Mouse (Mus musculus) embryonic facial prominence, embryonic 14.5 days (tissue): ENCODE results near the gene Tbc1d25. TPM values are rescaled to one million over a fixed set of nuclear protein-coding genes. Genes with fewer than 3 reads are reported as not detected.

Experiments used
- ATAC-seq: fragments of 200-750 bp; cut with Nextera tagmentation; 2 replicates; pipeline ENCODE4 v1.8.0; 2017; ENCODE audit warnings: low read depth, moderate number of reproducible peaks, moderate TSS enrichment
- DNase-seq: peaks from one replicate; pipeline ENCODE4 v3.0.0-alpha.2; 2015; ENCODE audit warnings: low spot score
- H3K27ac ChIP-seq: fragments of 300-500 bp; sonication (generic); replicated peaks from 2 replicates; pipeline ENCODE4 v1.5.1; 2014; ENCODE audit warnings: low read depth, mild to moderate bottlenecking, low read length, moderate library complexity
- H3K27me3 ChIP-seq: fragments of 300-500 bp; sonication (generic); replicated peaks from 2 replicates; pipeline ENCODE4 v1.6.1; 2014; ENCODE audit warnings: low read length; ENCODE audit not compliant: control insufficient read depth, insufficient read depth
- H3K36me3 ChIP-seq: fragments of 300-500 bp; sonication (generic); 2 replicates; pipeline ENCODE4 v1.6.1; 2014; ENCODE audit warnings: low read length, mixed read lengths; ENCODE audit not compliant: control insufficient read depth, insufficient read depth
- H3K4me1 ChIP-seq: fragments of 300-500 bp; sonication (generic); 2 replicates; pipeline ENCODE4 v1.6.1; 2014; ENCODE audit warnings: antibody characterized with exemption, low read length; ENCODE audit not compliant: control insufficient read depth, insufficient read depth
- H3K4me2 ChIP-seq: fragments of 300-500 bp; sonication (generic); 2 replicates; pipeline ENCODE4 v1.6.1; 2014; ENCODE audit warnings: low read depth, mild to moderate bottlenecking, low read length, moderate library complexity, mixed read lengths
- H3K4me3 ChIP-seq: fragments of 300-500 bp; sonication (generic); 2 replicates; pipeline ENCODE4 v1.5.1; 2014; ENCODE audit warnings: low read depth, mild to moderate bottlenecking, low read length
- H3K9ac ChIP-seq: fragments of 300-500 bp; sonication (generic); 2 replicates; pipeline ENCODE4 v1.6.1; 2014; ENCODE audit warnings: low read depth, mild to moderate bottlenecking, low read length, moderate library complexity, mixed read lengths
- H3K9me3 ChIP-seq: fragments of 300-500 bp; sonication (generic); 2 replicates; pipeline ENCODE4 v1.6.1; 2016; ENCODE audit warnings: low read length; ENCODE audit not compliant: control insufficient read depth
- WGBS: fragments of 180-500 bp; shearing (Covaris S2); extraction: QIAGEN DNeasy Blood & Tissue Kit; methylation state at CpG from one replicate; pipeline ENCODE4 v1.1.7; 2014; 5-methylcytosine and 5-hydroxymethylcytosine counted together
- polyA plus RNA-seq: library from polyadenylated mRNA; unstranded; fragments of >200 nt; fragmentation: Nextera tagmentation; extraction: Ambion mirVana; gene quantifications from 2 replicates; pipeline ENCODE4 v1.2.1, GENCODE M21; 2014

Gene Tbc1d25
- polyA plus RNA-seq, 1 experiment from 2014 or later: 13.3 TPM

GRCm38 (mm10) chrX:8163076-8163475, 12.9 kb downstream of the Tbc1d25 start:
- ATAC-seq: no peak
- Histone ChIP-seq H3K27ac (no peak overlapping the region), H3K36me3 (no peaks in the 10 kb centered on the region), H3K4me3 (no peak overlapping the region), H3K9me3 (no peaks in the 10 kb centered on the region), H3K9ac (no peak overlapping the region), H3K4me1 (no peaks in the 10 kb centered on the region), H3K27me3 (no peaks in the 10 kb centered on the region), H3K4me2 (no peak overlapping the region)
- DNase-seq: no peak
- WGBS: 84% methylated on average over 5 of the region's 5 CpGs

DNA sequence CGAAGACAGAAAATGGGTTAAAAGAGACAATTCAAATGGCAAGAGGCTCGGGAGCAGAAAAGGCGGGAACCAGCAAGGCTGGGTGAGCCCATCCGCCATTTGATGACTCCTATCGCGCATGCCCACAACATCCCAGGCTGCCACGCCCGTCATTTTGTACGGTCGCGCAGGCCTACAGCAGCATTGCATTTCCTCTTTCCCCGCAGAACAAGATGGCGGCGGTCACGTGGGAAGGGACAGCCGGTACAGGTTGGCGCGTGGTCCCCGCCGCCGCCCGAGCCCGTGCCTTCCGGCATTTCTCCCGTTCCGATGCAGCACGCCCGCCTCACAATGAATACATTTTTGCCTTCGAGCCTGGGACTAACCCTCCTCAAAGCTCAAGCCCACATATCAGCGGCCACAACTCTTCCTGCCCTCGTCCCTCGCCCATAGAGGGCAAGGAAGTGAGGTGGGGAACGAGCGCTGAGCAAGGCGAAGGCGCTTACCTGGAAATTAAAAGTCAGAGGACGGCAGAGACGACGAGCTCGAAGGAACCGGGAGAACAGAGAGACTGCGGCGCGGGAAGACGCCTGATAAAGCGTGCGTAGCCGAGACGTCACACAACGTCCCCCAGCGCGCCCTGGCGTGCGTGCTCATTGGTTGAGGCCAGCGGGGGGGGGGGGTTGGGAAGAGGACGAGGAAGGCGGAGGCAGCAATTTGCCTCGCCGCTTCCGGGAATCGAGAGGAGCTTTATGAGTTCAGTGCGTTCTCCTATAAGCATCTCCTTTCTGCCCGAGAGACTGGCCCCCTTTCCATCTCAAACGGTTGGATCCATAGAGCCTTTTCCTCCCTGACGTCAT, 30.6 kb downstream of the Tbc1d25 start, which contains the start of gene Rbm3:
TSS of gene Rbm3 (minus strand) at position 728 of the 839 bp plus-strand sequence.
- peak; percentile 95 for ATAC-seq
- 32% methylated on average over 49 of the region's 65 CpGs for WGBS
- Histone ChIP-seq H3K36me3 (peaks cover 34% of the 10 kb centered on the region), H3K9me3 (no peaks in the 10 kb centered on the region), H3K27ac (peak within 1 kb of the TSS; percentile 99), H3K4me2 (peak within 1 kb of the TSS; percentile 65), H3K9ac (peak within 1 kb of the TSS; percentile 85), H3K4me1 (peaks cover 5% of the 10 kb centered on the region; the same call in 1 of the 2 replicates), H3K27me3 (no peaks in the 10 kb centered on the region), H3K4me3 (peak within 1 kb of the TSS; percentile 63)
- peak; percentile 95 for DNase-seq

- Histone ChIP-seq H3K36me3 (peaks cover 42% of the 10 kb centered on the region), H3K27ac (no peak overlapping the region), H3K4me3 (peak overlapping the region; percentile 63), H3K9me3 (no peaks in the 10 kb centered on the region), H3K4me2 (peak overlapping the region; percentile 65), H3K4me1 (peaks cover 5% of the 10 kb centered on the region; the same call in 1 of the 2 replicates), H3K27me3 (no peaks in the 10 kb centered on the region), H3K9ac (peak overlapping the region; percentile 85)
- ATAC-seq (no peak), DNase-seq (no peak)
- 57% methylated on average over 6 of the region's 7 CpGs for WGBS
These were observed 32.2 kb downstream of the Tbc1d25 start for GRCm38 (mm10) chrX:8143750-8144149.

DNA sequence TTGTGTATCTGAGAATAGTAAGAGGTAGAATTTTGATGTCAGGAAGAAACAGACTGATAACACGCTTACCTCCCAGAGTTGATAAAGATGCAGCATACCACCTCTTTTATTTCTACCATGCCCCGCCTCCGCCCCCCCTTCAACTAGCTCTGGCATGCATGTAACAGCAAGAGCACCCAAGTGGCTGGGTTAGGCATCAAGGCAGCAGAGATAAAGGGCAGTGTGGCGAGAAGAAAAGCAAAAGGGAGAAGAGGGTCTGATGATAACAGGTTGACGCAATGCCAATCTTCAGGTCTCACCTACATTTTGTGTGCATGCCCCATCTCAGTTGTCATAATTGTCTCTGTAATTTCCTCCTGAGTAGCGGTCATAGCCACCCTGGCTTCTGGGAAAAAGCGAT, 33.0 kb downstream of the Tbc1d25 start:
- DNase-seq (no peak), ATAC-seq (no peak)
- Histone ChIP-seq H3K4me1 (peaks cover 5% of the 10 kb centered on the region; the same call in 1 of the 2 replicates), H3K27ac (no peak overlapping the region), H3K36me3 (peaks cover 42% of the 10 kb centered on the region), H3K9me3 (no peaks in the 10 kb centered on the region), H3K9ac (no peak overlapping the region), H3K27me3 (no peaks in the 10 kb centered on the region), H3K4me2 (no peak overlapping the region), H3K4me3 (no peak overlapping the region)
- WGBS: 89% methylated on average over 7 of the region's 7 CpGs

DNA sequence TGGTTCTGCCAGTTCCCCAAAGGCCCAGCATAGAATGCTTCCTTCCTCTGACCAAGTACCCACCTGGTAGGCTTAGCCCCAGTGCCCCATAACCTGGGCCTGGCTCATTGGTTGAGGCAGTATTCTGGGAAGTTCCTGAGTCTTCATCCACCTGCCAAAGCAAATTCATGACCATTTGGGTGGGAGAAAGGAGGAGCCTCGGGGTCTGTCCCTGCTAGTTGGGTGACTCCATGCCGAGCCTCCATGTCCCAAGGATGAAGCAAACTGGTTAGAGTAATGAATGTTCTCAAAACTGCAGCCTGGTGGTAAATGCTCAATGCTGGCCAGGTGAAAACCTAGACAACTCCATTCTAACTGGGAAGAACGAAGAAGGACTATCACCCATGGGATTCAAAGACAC, 34.9 kb downstream of the Tbc1d25 start:
- WGBS: 78% methylated on average over 3 of the region's 3 CpGs
- no peak for DNase-seq
- no peaks in the 10 kb centered on the region for H3K9me3 ChIP-seq
- H3K9ac ChIP-seq: no peak overlapping the region
- H3K27ac ChIP-seq: no peak overlapping the region
- no peak for ATAC-seq
- peaks cover 5% of the 10 kb centered on the region; the same call in 1 of the 2 replicates for H3K4me1 ChIP-seq
- H3K36me3 ChIP-seq: peaks cover 42% of the 10 kb centered on the region
- H3K27me3 ChIP-seq: no peaks in the 10 kb centered on the region
- H3K4me3 ChIP-seq: no peak overlapping the region
- no peak overlapping the region for H3K4me2 ChIP-seq

DNA sequence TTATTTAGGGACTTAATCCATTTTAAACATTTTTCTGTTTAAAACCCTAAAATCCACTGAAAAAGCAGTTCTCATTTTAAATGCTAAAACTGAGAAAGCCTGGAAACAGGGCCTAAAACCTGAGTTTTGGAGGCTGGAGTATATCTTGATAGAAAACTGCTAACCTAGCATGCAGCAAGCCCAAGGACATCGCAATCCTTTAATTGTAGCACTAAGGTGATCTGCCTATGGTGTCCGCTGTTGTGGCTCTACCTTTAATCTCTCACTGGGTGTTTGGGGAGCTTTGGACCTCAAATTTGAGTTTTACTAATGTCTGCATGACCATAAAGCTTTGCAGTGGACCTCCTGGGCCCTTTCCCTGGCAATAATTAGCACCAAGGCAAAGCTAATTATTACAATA, 35.5 kb downstream of the Tbc1d25 start:
- ATAC-seq (no peak), DNase-seq (no peak)
- Histone ChIP-seq H3K27me3 (no peaks in the 10 kb centered on the region), H3K4me3 (no peak overlapping the region), H3K4me2 (no peak overlapping the region), H3K36me3 (peaks cover 42% of the 10 kb centered on the region), H3K9ac (no peak overlapping the region), H3K4me1 (peaks cover 5% of the 10 kb centered on the region; the same call in 1 of the 2 replicates), H3K27ac (no peak overlapping the region), H3K9me3 (no peaks in the 10 kb centered on the region)
- 86% methylated on average over 2 of the region's 2 CpGs for WGBS

GRCm38 (mm10) chrX:8139480-8139879, 36.5 kb downstream of the Tbc1d25 start:
- Histone ChIP-seq H3K4me2 (no peak overlapping the region), H3K36me3 (peaks cover 39% of the 10 kb centered on the region), H3K27me3 (no peaks in the 10 kb centered on the region), H3K9ac (no peak overlapping the region), H3K9me3 (no peaks in the 10 kb centered on the region), H3K4me3 (no peak overlapping the region), H3K4me1 (peaks cover 5% of the 10 kb centered on the region; the same call in 1 of the 2 replicates), H3K27ac (no peak overlapping the region)
- DNase-seq (no peak), ATAC-seq (no peak)
- WGBS: 30% methylated on average over 1 of the region's 1 CpGs

DNA sequence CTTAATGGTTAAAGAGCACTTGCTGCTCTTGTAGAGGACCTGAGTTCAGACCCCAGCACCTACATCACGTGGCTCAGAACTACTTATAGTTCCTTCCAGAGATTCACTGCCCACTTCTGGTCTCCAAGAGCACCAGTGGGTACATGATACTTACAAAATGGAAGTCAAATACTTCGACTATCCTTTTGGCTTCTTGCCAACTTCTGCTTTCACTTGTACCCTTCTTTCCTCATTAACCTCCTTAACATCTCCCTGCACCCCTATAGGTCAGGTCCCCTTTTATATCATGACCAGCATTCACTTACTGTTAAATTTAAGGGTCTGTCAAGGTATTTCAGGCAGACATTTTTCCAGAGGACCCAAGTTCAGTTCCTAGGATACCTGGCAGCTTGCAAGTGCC, 40.1 kb downstream of the Tbc1d25 start:
- no peak overlapping the region for H3K4me2 ChIP-seq
- no peak overlapping the region for H3K9ac ChIP-seq
- 51% methylated on average over 2 of the region's 2 CpGs for WGBS
- peaks cover 13% of the 10 kb centered on the region for H3K36me3 ChIP-seq
- H3K9me3 ChIP-seq: no peaks in the 10 kb centered on the region
- ATAC-seq (no peak), DNase-seq (peak; percentile 4)
- H3K27me3 ChIP-seq: no peaks in the 10 kb centered on the region
- H3K4me1 ChIP-seq: no peaks in the 10 kb centered on the region
- H3K27ac ChIP-seq: no peak overlapping the region
- H3K4me3 ChIP-seq: no peak overlapping the region
